Mouse (Mus musculus) erythroblast, adult 5-6 weeks (primary cell): ENCODE measurements around the gene Cdk2ap2. TPM values are rescaled to one million over a fixed set of nuclear protein-coding genes. Genes with fewer than 3 reads are reported as not detected.

Experiments
- ATAC-seq: replicated peaks from 2 replicates; pipeline ENCODE4 v1.8.0; 2016; ENCODE audit warnings: moderate number of reproducible peaks, mild to moderate bottlenecking, moderate TSS enrichment, inconsistent platforms; ENCODE audit not compliant: poor library complexity, low FRiP score, severe bottlenecking
- total RNA-seq, 2 experiments: library from RNA; stranded (forward) in 1 of 2; stranded (reverse) in 1 of 2; fragments of 150-400 nt in 1 of 2; fragments of 200-764, 138-1000 nt in 1 of 2; gene quantifications; 2 replicates each; pipeline versions ENCODE4 v1.2.3 to v1.2.4; 2015 to 2017; ENCODE audit warnings: low replicate concordance in 2 of 2

Cdk2ap2 gene
- total RNA-seq, 2 experiments from 2014 or later = 18.7 to 51.9 TPM

DNA sequence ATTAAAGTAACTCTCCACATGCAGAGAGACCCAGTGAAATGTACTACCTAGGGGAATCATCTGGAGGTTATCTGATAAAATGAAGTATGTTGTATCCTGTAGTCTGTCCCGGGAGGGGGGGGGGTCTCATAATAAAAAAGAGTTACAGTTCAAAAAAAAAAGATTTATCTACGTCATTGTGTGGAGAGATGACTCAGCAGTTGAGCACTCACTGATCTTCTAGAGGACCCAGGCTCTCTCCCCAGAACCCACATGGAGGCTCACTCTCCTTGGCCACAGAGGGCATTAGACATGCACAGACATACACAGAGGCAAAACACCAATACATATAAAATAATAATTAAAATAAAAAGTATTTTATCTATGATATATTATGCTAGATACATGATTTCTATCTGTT, 5.6 kb upstream of the Cdk2ap2 start:
- ATAC-seq = no peak

DNA sequence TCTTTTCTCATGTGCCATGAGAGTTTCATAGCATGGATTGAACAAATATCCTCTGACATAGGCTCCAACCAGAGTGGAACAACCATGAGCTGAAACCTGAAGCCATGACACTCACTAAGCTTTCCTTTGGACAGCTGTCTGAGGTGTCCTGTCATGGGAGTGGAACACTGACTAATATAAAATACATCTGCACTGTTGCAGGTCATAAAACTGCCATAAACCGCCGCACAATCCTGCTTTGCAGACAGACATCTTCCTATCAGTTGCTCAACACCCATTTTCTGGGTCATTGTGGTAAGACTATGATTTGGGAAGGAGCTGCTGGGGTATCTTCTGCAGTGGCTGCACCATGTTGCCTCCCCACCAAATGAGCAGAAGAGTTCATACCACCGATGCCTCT, 4.2 kb upstream of the Cdk2ap2 start:
- ATAC-seq = no peak

DNA sequence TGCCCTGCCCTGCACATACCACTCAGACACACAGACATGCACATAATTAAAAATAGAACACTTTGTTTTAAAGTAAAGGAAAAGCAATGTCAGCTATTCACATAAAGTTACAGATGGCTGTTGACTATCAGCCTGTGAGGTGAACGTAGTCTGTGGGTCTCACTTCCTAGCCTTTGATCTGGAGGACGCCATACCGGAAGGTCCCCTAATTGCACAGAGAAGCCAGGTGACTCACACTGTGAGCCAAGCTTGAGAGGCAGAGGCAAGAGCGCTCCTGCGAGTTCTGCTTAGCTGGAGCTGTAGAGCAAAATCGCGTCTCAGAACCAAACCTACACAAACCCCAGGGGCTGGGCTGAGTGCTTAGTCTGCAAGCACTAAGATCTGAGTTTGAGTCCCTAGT, 3.2 kb upstream of the Cdk2ap2 start:
- no peak for ATAC-seq

DNA sequence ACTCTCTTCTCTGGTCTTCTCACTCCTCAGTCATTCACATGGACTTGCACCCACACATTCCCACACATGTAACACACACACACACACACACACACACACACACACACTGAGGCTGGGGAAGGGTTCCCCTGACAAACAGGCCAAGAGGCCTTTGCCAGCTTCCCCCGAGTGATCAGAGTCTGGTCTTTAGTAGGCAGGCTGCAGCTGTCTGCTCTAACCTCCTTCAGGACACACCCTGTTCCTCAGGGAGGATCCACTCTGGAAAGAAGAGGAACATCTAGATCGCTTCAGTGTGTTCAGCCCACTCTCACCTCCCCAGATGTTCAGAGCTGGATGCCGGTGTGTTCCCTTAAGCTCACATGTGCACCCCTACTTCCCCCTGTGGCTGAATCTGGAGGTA, 2.6 kb upstream of the Cdk2ap2 start:
- ATAC-seq = no peak

DNA sequence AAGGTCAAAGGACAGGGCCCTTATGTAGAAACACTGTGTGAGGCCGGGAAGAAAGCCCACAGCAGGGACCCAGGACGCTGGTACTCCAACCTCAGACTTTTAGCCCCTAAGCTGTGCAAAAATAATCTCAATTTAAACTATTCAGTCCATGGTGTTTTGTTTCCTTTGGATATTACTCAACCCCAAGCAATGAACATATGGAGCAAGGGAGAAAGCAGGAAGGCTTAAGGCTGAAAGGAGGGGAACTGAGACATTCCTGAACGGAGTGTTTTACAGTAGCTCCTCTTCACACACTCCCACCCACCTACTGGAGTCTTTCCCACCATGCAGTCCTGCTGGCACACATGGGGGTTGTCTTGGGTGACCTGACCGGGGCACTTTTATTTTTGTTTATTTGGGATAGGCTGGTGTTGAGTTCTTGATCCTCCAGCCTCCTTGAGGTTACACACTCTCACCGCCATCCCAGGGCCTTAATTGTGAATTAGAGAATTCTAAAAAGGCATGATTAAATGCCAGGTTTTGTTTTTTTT, 2.1 kb upstream of the Cdk2ap2 start:
- ATAC-seq = no peak

DNA sequence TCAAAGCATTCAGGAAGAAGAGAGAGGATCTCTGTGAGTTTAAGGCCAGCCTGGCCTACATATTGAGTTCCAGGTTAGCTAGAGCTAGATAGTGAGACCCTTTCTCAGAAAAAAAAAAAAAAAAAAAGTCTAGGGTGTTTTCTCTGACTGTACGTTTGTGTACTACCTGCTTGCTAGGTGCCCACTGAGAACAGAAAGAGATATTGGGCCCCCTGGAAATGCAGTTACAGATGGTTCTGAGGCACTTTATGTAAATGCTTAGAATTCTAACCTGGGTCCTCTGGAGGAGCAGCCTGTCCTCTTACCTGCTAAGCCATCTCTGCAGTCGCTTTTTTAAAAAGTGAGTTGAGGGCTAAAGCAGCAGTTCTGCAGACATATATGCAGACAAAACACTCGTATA, 1.2 kb upstream of the Cdk2ap2 start:
- ATAC-seq = no peak

DNA sequence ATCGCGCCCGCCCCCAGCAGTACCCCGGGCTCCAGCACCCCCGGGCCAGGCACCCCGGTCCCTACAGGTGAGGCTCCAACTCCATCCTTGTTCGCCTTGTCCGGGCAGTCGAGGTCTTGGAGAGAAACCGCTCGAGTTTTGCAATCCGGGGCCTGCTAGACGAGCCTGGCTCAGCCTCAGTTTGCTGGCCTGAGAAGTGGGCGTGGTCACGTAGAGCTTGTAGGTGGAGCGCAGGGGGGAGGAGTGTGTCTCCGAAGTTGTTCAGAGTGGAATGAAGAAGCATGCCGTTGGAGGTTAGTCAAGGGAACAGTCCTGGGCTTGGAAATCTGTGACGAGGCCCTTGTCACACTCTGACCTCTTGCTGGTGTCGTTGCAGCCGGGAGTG, 451 bp downstream of the Cdk2ap2 start:
- ATAC-seq = peak; percentile 62

DNA sequence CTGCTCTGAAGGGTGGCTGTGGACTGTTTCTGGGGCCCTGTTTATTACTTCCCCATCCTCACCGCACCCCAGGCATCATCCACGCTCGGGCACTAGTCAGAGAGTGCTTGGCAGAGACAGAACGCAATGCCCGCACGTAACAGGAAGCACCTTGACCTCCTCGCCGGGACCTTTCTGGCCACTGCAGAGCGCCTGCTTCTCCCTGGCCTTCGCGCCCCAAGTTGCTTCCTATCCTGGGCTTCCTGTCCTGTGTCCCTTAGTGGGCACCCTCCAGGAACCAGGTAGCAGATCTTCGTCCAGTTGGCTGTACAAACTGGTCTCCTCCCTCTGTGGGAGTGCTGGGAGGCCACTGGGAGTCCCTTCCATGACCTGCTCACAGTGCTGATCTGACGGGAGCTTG, 1.4 kb downstream of the Cdk2ap2 start:
- ATAC-seq = no peak

DNA sequence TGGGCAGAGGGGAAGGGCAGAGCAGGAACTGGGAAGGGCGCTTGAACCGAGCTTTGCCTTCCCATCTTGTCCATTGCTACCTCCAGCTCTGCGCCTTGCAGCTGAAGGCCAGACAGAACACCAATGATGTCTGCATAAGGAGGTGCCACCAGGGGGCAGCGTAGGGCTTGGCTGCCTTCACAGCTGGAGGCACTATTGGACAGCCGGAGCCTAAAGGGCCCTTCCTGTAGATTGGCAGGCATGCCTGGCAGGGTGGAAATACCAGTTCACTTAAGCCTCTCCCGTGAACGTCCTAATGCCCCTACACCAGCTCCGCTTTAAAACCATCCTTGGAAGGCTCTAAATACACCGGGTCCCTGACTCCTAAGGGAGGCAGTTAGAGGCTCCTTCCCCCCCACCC, 2.1 kb downstream of the Cdk2ap2 start:
- peak; percentile 58 for ATAC-seq

DNA sequence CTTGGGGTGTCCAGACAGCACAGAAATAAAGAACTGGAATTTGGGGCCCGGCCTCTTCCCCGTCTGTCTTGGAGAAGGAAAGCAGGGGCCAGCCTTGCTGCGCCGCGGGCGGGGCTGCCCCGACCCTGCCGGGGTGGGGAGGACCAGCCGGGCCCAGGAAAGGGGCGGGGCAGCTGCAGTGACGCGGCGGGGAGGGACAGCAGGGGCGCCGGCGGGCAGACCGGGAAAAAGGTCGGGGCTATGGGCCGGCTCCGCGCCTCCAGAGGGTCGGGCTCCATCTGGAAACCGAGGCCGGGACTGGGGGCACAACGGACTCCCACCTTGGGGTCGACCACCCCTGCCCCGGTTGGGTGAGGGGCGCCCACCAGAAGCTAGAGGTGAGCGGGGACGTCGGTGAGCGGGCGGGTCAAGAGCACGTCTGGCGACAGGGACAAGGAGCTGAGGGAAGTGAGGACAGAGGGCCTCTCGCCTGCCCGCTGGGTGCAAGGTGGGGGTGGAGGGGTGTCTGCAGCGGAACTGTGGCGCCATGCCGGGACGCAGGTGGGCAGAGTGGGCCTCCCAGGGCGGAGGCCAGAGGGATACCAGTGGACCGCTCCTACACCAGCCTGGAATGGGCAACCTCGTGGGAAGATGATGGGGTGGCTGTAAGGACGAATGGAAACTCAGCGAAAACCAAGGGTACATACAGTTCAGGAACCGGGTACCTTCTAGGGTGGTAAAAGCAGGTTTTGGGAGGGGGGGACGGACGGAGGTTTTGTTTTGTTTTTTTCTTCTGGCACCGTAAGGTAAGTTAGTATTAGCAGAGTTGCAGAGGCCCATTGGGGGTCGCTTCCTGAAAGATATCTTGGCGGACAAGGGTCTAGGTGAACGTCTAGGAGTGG, 3.1 kb downstream of the Cdk2ap2 start, which contains the start of gene Pitpnm1:
TSS of gene Pitpnm1 (plus strand) at position 162 of the 881 bp plus-strand sequence.
- peak; percentile 34 for ATAC-seq

DNA sequence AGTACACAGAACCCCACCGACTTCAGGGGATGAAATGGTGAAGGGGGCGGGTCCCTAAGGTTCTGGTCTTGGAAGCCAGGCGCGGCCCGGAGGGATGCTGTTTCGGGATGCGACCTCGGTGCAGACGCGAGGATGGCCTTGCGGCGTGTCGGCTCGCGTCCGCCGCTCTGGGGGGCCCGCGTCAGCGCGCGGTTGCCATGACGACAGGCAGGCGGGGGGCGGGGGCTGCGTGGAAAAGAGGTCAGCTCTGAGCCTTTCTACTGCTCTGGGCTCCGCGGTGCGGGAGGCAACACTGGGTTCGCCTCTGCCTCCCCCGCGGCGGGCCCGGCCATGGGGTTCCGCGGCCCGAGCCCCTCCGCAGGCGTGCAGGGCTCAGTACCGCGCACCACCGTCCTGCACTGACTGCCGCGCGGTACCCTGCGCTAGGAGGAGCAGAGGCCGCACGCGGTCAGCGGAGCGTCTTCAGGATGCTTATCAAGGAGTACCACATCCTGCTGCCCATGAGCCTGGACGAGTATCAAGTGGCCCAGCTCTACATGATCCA, 3.8 kb downstream of the Cdk2ap2 start:
- ATAC-seq = no peak

DNA sequence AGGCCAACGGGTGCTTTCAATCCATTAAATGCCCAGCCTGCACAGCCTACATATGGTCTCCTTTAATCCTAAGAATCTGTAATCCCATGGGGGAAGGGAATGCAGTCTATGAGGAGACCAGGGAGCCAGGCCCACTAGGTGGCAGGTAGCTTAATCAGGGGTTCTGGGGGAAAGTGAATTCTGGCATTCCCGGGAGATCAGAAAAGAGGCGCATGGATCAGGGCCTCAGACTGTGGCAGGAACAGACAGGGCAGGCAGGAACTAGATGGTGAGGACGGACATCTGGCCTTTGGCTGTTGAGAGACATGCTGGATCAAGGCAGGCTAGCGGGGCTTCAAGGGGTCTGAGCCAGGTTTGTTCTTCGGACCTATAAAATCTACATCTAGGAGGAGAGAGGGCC, 4.5 kb downstream of the Cdk2ap2 start:
- ATAC-seq = no peak

DNA sequence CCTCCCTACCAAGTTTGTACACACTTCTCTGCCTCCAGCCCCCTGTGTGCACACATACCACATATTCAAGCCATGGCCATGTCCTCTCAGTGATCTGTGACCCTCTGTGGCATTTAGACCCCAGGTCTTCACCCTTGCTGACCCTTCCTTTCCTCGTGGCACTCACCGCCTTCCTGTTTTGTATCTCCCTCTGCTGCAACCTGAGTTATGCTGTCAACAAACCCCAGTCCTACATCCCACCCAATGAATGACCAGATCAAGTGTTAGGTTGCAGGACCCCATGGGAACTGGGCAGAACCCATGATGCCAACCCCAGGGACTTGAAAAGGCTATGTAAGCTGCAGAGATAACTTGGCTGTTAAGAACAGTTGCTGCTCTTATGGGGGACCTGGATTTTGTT, 5.1 kb downstream of the Cdk2ap2 start:
- ATAC-seq = no peak

DNA sequence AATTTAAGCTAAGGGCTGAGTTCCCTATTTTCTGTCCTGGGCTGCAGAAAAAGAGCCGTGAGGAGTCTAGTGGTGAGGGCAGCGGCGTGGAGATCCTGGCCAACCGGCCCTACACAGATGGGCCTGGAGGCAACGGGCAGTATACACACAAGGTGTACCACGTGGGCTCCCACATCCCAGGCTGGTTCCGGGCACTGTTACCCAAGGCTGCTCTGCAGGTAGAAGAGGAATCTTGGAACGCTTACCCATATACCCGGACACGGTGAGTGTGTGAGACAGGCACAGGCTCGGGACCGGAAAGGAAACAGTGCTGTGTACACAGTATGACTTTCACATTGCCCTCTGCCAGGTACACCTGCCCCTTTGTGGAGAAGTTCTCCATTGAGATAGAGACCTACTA, 5.6 kb downstream of the Cdk2ap2 start:
- ATAC-seq = no peak

DNA sequence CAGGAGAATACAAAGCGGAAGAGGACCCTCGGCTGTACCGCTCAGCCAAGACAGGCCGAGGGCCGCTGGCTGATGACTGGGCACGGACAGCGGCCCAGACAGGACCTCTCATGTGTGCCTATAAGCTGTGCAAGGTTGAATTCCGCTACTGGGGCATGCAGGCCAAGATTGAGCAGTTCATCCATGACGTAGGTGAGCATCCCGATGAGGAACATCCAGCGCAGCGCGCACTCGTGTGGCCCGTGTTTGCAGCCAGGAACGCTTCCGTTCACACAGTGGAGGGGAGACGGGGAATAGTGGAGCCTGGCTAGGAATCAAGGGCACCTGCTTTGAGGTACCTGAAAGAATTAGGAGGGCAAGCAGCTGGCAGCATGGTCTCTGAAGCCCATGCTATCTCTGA, 6.3 kb downstream of the Cdk2ap2 start:
- no peak for ATAC-seq

DNA sequence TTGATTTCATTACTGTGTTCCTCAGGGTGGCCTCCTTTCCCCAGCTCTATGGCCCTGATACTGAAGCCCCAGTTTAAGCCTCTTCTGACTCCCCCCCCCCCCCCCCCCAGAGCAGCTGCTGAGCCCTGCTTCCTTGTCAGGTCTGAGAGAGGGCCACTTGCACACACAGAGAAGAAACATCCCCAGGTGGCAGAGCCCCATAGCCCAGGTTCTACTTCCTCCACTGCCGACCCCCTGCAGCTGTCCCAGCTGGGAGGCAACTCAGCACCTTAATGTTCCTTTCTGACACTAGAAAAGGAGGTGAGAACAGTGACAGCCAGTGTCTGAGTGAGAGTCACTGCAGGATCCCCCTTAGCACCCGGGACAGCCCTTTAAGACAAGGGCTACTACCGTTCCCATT, 6.8 kb downstream of the Cdk2ap2 start:
- no peak for ATAC-seq

DNA sequence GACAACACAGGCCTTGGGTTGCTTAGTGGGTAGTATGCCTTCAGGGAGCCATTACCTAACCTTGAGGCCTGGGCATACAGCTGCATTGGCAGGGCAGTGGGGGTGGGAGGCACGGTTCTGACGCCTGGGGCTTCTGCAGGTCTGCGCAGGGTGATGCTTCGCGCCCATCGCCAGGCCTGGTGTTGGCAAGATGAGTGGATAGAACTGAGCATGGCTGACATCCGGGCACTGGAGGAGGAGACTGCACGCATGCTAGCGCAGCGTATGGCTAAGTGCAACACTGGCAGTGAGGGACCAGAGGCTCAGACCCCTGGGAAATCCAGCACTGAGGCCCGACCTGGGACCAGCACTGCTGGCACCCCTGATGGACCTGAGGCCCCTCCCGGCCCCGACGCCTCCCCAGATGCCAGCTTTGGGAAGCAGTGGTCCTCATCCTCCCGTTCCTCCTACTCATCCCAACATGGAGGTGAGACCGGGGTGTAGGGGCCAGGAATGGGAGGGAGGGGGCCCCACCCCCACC, 7.8 kb downstream of the Cdk2ap2 start:
- ATAC-seq = no peak

DNA sequence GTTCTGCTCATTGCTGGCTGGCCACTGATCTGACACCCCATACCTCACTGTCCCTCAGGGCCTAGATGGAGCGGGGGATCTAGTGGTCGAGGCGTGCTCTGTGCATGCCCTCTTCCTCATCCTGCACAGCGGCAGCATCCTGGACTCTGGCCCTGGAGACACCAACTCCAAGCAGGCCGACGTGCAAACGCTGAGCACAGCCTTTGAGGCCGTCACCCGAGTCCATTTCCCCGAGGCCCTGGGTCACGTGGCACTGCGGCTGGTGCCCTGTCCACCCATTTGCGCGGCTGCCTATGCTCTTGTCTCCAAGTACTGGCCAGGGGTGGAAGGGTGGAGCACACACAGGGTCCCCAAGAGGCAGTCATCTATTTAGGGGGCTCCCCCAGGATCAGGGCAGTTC, 9.7 kb downstream of the Cdk2ap2 start:
- no peak for ATAC-seq

DNA sequence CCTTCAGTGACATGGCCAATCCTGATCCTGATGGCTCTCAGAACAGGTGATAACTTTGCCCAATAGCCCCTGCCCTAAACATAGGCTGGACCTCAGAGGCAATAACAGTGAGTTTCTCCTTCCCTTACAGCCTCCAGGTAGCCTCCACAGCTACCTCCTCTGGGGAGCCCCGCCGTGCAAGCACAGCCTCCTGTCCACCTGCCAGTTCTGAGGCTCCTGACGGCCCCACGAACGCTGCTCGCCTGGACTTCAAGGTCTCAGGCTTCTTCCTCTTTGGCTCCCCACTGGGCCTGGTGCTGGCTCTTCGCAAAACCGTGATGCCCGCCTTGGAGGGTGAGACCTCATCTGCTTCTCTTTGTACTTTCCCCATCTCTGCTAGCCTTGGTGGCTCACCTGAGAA, 11.6 kb downstream of the Cdk2ap2 start:
- no peak for ATAC-seq

DNA sequence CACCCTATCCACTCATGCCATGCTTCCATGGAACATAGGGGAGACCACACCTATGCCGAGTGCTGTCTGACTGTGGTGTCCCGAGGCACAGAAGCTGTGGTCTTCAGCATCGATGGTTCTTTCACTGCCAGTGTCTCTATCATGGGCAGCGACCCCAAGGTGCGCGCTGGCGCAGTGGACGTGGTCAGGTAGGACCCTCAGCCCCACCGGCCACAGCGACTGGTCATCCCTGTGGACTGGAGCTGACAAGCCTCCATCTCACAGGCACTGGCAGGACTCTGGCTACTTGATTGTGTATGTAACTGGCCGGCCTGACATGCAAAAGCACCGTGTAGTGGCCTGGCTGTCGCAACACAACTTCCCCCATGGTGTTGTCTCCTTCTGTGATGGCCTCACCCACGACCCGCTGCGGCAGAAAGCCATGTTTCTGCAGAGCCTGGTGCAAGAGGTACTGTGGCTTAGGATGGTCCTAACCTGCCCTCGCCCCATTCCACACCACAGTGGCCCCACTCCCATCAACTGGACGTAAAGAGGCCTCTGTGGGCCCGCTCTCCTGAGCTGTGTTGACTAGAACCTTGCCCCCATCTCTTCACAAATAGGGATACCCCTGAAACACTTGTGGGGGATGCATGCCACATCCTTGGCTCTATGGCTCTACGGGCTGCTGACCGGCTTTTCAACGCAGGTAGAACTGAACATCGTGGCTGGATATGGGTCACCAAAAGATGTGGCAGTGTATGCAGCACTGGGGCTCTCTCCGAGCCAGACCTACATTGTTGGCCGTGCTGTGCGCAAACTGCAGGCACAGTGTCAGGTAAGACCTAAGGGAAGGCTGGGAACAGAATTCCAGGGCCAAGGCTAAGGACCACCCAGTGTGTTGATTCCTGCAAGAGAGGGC, 15.3 kb downstream of the Cdk2ap2 start:
- no peak for ATAC-seq
